Mouse (Mus musculus): ENCODE measurements around the gene Amz1. TPM values are rescaled to one million over a fixed set of nuclear protein-coding genes. Genes with fewer than 3 reads are reported as not detected.

The Amz1 gene
- polyA plus RNA-seq, 1 experiment from 2014 or later, result 1.2 TPM

GRCm38 (mm10) chr5:140695987-140696386 is 27.9 kb upstream of the Amz1 start:
- peaks cover 3% of the 10 kb centered on the region; the same call in 1 of the 2 replicates for H3K36me3 ChIP-seq (ENCODE audit: control insufficient read depth, insufficient read depth, low read length)
- H3K27me3 ChIP-seq (replicated peaks; ENCODE audit: control insufficient read depth, insufficient read depth, low read length), result no peaks in the 10 kb centered on the region
- H3K9me3 ChIP-seq (ENCODE audit: control insufficient read depth, low read length), result no peaks in the 10 kb centered on the region
- H3K27ac ChIP-seq (ENCODE audit: low read depth, low read length), result no peak overlapping the region
- ATAC-seq (replicated peaks; ENCODE audit: low FRiP score), result no peak
- WGBS, result 91% methylated on average over 7 of the region's 7 CpGs
- no peak overlapping the region for H3K4me3 ChIP-seq (ENCODE audit: low read depth, low read length)
- H3K9ac ChIP-seq (ENCODE audit: low read depth, low read length), result no peak overlapping the region
- peaks cover 6% of the 10 kb centered on the region for H3K4me1 ChIP-seq (replicated peaks; ENCODE audit: control insufficient read depth, insufficient read depth, low read length)
- no peak overlapping the region for H3K4me2 ChIP-seq
- no peak for DNase-seq (ENCODE audit: low spot score)

GRCm38 (mm10) chr5:140699776-140700175 is 24.2 kb upstream of the Amz1 start:
- Histone ChIP-seq H3K36me3 (ENCODE audit: control insufficient read depth, insufficient read depth, low read length) (no peaks in the 10 kb centered on the region), H3K27ac (ENCODE audit: low read depth, low read length) (no peak overlapping the region), H3K4me3 (ENCODE audit: low read depth, low read length) (no peak overlapping the region), H3K9ac (ENCODE audit: low read depth, low read length) (no peak overlapping the region), H3K27me3 (replicated peaks; ENCODE audit: control insufficient read depth, insufficient read depth, low read length) (no peaks in the 10 kb centered on the region), H3K4me2 (no peak overlapping the region), H3K9me3 (ENCODE audit: control insufficient read depth, low read length) (no peaks in the 10 kb centered on the region), H3K4me1 (replicated peaks; ENCODE audit: control insufficient read depth, insufficient read depth, low read length) (peaks cover 23% of the 10 kb centered on the region)
- ATAC-seq (replicated peaks; ENCODE audit: low FRiP score) (no peak), DNase-seq (ENCODE audit: low spot score) (no peak)
- 75% methylated on average over 9 of the region's 9 CpGs for WGBS

GRCm38 (mm10) chr5:140701661-140702060 is 22.3 kb upstream of the Amz1 start:
- H3K27ac ChIP-seq (ENCODE audit: low read depth, low read length), result peak overlapping the region; percentile 88
- H3K9ac ChIP-seq (ENCODE audit: low read depth, low read length), result peak overlapping the region; percentile 84
- H3K4me1 ChIP-seq (replicated peaks; ENCODE audit: control insufficient read depth, insufficient read depth, low read length), result peaks cover 29% of the 10 kb centered on the region
- H3K9me3 ChIP-seq (ENCODE audit: control insufficient read depth, low read length), result no peaks in the 10 kb centered on the region
- DNase-seq (ENCODE audit: low spot score) (no peak), ATAC-seq (replicated peaks; ENCODE audit: low FRiP score) (peak; percentile 13)
- no peaks in the 10 kb centered on the region for H3K27me3 ChIP-seq (replicated peaks; ENCODE audit: control insufficient read depth, insufficient read depth, low read length)
- peak overlapping the region; percentile 85 for H3K4me3 ChIP-seq (ENCODE audit: low read depth, low read length)
- under 1% methylated on average over 25 of the region's 25 CpGs for WGBS
- peak overlapping the region; percentile 97 for H3K4me2 ChIP-seq
- no peaks in the 10 kb centered on the region for H3K36me3 ChIP-seq (ENCODE audit: control insufficient read depth, insufficient read depth, low read length)

- Histone ChIP-seq H3K4me3 (ENCODE audit: low read depth, low read length) (peak within 1 kb of the TSS; percentile 85), H3K27me3 (replicated peaks; ENCODE audit: control insufficient read depth, insufficient read depth, low read length) (no peaks in the 10 kb centered on the region), H3K9me3 (ENCODE audit: control insufficient read depth, low read length) (no peaks in the 10 kb centered on the region), H3K4me2 (peak within 1 kb of the TSS; percentile 97), H3K9ac (ENCODE audit: low read depth, low read length) (peak within 1 kb of the TSS; percentile 84), H3K27ac (ENCODE audit: low read depth, low read length) (peak within 1 kb of the TSS; percentile 88), H3K36me3 (ENCODE audit: control insufficient read depth, insufficient read depth, low read length) (no peaks in the 10 kb centered on the region), H3K4me1 (replicated peaks; ENCODE audit: control insufficient read depth, insufficient read depth, low read length) (peaks cover 29% of the 10 kb centered on the region)
- peak; percentile 60 for ATAC-seq (replicated peaks; ENCODE audit: low FRiP score)
- DNase-seq (ENCODE audit: low spot score), result peak; percentile 97
- WGBS, result under 1% methylated on average over 33 of the region's 33 CpGs
Observed at GRCm38 (mm10) chr5:140702103-140702513, 21.8 kb upstream of the Amz1 start, which contains the start of gene Iqce. Gene Iqce (minus strand): TSS chr5:140702378.

GRCm38 (mm10) chr5:140702618-140703175 is 21.2 kb upstream of the Amz1 start:
- Histone ChIP-seq H3K9ac (ENCODE audit: low read depth, low read length) (peak overlapping the region; percentile 84), H3K36me3 (ENCODE audit: control insufficient read depth, insufficient read depth, low read length) (no peaks in the 10 kb centered on the region), H3K4me2 (peak overlapping the region; percentile 97), H3K27ac (ENCODE audit: low read depth, low read length) (peak overlapping the region; percentile 88), H3K27me3 (replicated peaks; ENCODE audit: control insufficient read depth, insufficient read depth, low read length) (no peaks in the 10 kb centered on the region), H3K4me3 (ENCODE audit: low read depth, low read length) (peak overlapping the region; percentile 85), H3K4me1 (replicated peaks; ENCODE audit: control insufficient read depth, insufficient read depth, low read length) (peaks cover 29% of the 10 kb centered on the region), H3K9me3 (ENCODE audit: control insufficient read depth, low read length) (no peaks in the 10 kb centered on the region)
- WGBS, result 47% methylated on average over 19 of the region's 19 CpGs
- no peak for DNase-seq (ENCODE audit: low spot score)
- ATAC-seq (replicated peaks; ENCODE audit: low FRiP score), result no peak

GRCm38 (mm10) chr5:140703480-140704377 is 20.2 kb upstream of the Amz1 start:
- Histone ChIP-seq H3K4me3 (ENCODE audit: low read depth, low read length) (peak overlapping the region; percentile 73), H3K27me3 (replicated peaks; ENCODE audit: control insufficient read depth, insufficient read depth, low read length) (no peaks in the 10 kb centered on the region), H3K4me1 (replicated peaks; ENCODE audit: control insufficient read depth, insufficient read depth, low read length) (peaks cover 29% of the 10 kb centered on the region), H3K27ac (ENCODE audit: low read depth, low read length) (peak overlapping the region; percentile 68), H3K4me2 (peak overlapping the region; percentile 97), H3K9ac (ENCODE audit: low read depth, low read length) (peak overlapping the region; percentile 73), H3K9me3 (ENCODE audit: control insufficient read depth, low read length) (no peaks in the 10 kb centered on the region), H3K36me3 (ENCODE audit: control insufficient read depth, insufficient read depth, low read length) (no peaks in the 10 kb centered on the region)
- WGBS, result 20% methylated on average over 17 of the region's 17 CpGs
- ATAC-seq (replicated peaks; ENCODE audit: low FRiP score) (no peak), DNase-seq (ENCODE audit: low spot score) (peak; percentile 53)

GRCm38 (mm10) chr5:140704378-140705251 is 19.3 kb upstream of the Amz1 start, which contains the start of gene Brat1:
Gene Brat1 (plus strand): TSS chr5:140705011.
- ATAC-seq (replicated peaks; ENCODE audit: low FRiP score) (peak; percentile 86), DNase-seq (ENCODE audit: low spot score) (peak; percentile 100)
- Histone ChIP-seq H3K4me2 (peak within 1 kb of the TSS; percentile 97), H3K4me3 (ENCODE audit: low read depth, low read length) (peak within 1 kb of the TSS; percentile 73), H3K36me3 (ENCODE audit: control insufficient read depth, insufficient read depth, low read length) (no peaks in the 10 kb centered on the region), H3K9me3 (ENCODE audit: control insufficient read depth, low read length) (no peaks in the 10 kb centered on the region), H3K27me3 (replicated peaks; ENCODE audit: control insufficient read depth, insufficient read depth, low read length) (no peaks in the 10 kb centered on the region), H3K4me1 (replicated peaks; ENCODE audit: control insufficient read depth, insufficient read depth, low read length) (peaks cover 29% of the 10 kb centered on the region), H3K27ac (ENCODE audit: low read depth, low read length) (peak within 1 kb of the TSS; percentile 82), H3K9ac (ENCODE audit: low read depth, low read length) (peak within 1 kb of the TSS; percentile 81)
- WGBS, result under 1% methylated on average over 69 of the region's 69 CpGs

- Histone ChIP-seq H3K27me3 (replicated peaks; ENCODE audit: control insufficient read depth, insufficient read depth, low read length) (no peaks in the 10 kb centered on the region), H3K9ac (ENCODE audit: low read depth, low read length) (peak overlapping the region; percentile 81), H3K27ac (ENCODE audit: low read depth, low read length) (peak overlapping the region; percentile 82), H3K4me2 (peak overlapping the region; percentile 97), H3K4me1 (replicated peaks; ENCODE audit: control insufficient read depth, insufficient read depth, low read length) (peaks cover 25% of the 10 kb centered on the region), H3K9me3 (ENCODE audit: control insufficient read depth, low read length) (no peaks in the 10 kb centered on the region), H3K4me3 (ENCODE audit: low read depth, low read length) (peak overlapping the region; percentile 73), H3K36me3 (ENCODE audit: control insufficient read depth, insufficient read depth, low read length) (peaks cover 6% of the 10 kb centered on the region)
- DNase-seq (ENCODE audit: low spot score) (no peak), ATAC-seq (replicated peaks; ENCODE audit: low FRiP score) (no peak)
- 32% methylated on average over 7 of the region's 7 CpGs for WGBS
Observed at GRCm38 (mm10) chr5:140705501-140706171, 18.3 kb upstream of the Amz1 start.

Data from liver, embryonic 11.5 days (tissue).